Mouse (Mus musculus): ENCODE measurements at regions not wholly inside any gene's neighbourhood (a gene's known extent, or its start where the extent isn't known, plus 50 kb on each side); places are given as distances from the start of the nearest gene placed in this dataset.

DNA sequence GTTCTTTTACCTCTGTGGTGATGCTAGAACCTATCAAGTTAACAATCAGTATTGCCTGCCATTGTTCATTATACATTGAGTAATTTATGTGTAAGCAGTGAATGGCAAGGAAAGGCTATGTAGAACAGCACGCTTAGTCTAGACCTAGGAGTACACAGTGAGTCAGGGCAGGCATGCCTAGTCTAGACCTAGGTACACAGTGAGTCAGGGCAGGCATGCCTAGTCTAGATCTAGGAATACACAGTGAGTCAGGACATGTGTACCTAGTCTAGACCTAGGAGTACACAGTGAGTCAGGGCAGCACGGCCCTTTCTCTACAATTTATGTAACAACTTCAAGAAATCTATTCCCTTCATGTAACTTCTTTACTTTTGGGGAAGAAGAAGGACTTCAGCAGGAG, 347.2 kb downstream of the Tmem232 start:
- H3K27me3 ChIP-seq (ENCODE audit: insufficient read depth, poor library complexity, severe bottlenecking), result no peaks in the 10 kb centered on the region
- no peaks in the 10 kb centered on the region for H3K9me3 ChIP-seq
- no peak overlapping the region for H3K4me3 ChIP-seq
- no peaks in the 10 kb centered on the region for H3K36me3 ChIP-seq
- DNase-seq (ENCODE audit: low spot score), result no peak
- H3K27ac ChIP-seq, result no peak overlapping the region
- 91% methylated on average over 2 of the region's 2 CpGs for WGBS
- peaks cover 7% of the 10 kb centered on the region for H3K4me1 ChIP-seq (replicated peaks)

DNA sequence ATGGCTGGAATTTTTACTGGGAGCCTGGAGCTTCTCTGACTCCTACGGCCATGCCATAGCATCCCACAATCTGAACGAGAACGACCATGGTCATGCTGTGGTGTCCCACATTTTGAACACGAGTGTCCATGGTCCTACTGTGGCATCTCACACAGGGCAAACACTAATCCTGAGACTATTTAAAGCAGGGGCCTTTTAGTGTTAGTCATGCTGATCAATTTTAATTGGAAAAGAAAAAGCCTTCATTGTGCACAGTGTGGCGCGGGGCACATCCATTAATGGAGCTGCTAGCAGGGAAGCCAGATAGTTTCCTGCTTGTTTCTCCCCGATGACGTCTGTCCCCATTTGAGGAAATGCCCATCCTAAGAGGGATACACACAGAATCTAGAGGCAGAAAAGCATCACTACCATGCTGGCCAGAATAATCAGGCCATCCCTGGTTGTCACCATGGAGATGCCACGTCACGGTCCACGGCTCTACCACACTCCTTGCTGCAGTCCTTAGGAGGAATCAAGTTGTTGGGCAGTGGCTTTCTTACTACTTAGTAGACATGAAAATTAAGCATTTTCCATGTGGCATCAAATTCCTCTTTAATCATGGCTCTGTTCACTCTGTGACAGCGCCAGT, 348.0 kb downstream of the Tmem232 start:
- Histone ChIP-seq H3K27ac (no peak overlapping the region), H3K27me3 (ENCODE audit: insufficient read depth, poor library complexity, severe bottlenecking) (no peaks in the 10 kb centered on the region), H3K4me3 (no peak overlapping the region), H3K4me1 (replicated peaks) (peaks cover 7% of the 10 kb centered on the region), H3K36me3 (no peaks in the 10 kb centered on the region), H3K9me3 (no peaks in the 10 kb centered on the region)
- DNase-seq (ENCODE audit: low spot score), result no peak
- 77% methylated on average over 12 of the region's 12 CpGs for WGBS

DNA sequence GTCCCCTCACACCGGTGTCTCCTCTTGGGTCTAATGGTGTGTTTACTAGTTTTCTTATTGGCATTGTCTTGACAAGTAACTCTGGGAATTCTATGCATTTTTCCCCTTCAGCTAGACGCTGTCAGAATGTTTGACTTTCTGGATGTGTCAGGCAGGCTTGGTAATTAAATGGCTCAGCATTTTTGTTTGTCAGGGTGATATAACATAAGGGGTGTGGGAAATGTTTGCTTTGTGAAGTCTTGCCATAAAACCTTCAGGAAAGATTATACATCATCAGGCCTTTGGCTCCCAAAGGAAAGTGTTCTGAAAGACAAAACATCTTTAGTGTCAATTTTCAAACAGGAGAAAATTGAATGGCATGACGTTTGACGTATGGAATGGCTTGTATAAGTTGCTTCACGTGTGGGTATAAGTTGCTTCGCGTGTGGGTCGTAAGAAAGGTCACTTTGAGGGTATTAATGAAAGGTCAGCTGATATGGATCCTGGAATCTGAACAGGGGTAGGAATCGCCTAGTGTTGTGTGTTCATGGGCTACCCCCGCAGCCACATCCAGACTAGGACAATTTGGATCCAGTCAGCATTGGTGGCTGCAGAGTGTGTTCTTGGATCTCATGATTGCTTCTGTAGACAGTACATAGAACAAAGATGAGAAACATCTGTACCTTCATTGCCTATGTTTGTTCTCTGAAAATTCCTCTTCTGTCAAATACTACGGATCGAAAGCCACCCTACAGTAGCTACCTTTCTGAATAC, 349.6 kb downstream of the Tmem232 start:
- no peak overlapping the region for H3K27ac ChIP-seq
- H3K27me3 ChIP-seq (ENCODE audit: insufficient read depth, poor library complexity, severe bottlenecking), result no peaks in the 10 kb centered on the region
- WGBS, result 82% methylated on average over 12 of the region's 12 CpGs
- no peaks in the 10 kb centered on the region for H3K36me3 ChIP-seq
- H3K9me3 ChIP-seq, result no peaks in the 10 kb centered on the region
- no peak overlapping the region for H3K4me3 ChIP-seq
- DNase-seq (ENCODE audit: low spot score), result no peak
- peaks cover 7% of the 10 kb centered on the region for H3K4me1 ChIP-seq (replicated peaks)

DNA sequence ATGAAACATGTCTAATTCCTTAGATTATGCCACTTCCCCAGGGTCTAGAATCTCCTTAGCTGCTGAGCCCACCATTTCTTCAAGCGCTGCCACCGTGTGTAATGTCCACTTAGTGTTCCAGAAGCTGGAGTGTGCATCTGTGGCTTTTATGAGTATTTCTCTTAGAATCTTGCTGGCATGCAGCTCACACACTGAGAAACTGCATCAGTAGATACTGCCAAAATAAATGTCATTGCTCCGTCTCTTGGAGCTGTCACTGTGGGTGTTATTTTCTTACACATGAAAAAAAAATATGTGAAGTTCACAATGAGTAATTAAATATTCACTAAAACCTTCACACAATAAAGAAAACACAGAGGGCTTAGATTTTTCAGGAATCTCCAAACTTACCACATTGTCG, 345.3 kb upstream of the 4930583I09Rik start:
- Histone ChIP-seq H3K4me3 (no peak overlapping the region), H3K36me3 (no peaks in the 10 kb centered on the region), H3K27ac (no peak overlapping the region), H3K9me3 (no peaks in the 10 kb centered on the region), H3K27me3 (ENCODE audit: insufficient read depth, poor library complexity, severe bottlenecking) (no peaks in the 10 kb centered on the region), H3K4me1 (replicated peaks) (no peaks in the 10 kb centered on the region)
- DNase-seq (ENCODE audit: low spot score), result no peak
- WGBS, result 86% methylated on average over 4 of the region's 4 CpGs

DNA sequence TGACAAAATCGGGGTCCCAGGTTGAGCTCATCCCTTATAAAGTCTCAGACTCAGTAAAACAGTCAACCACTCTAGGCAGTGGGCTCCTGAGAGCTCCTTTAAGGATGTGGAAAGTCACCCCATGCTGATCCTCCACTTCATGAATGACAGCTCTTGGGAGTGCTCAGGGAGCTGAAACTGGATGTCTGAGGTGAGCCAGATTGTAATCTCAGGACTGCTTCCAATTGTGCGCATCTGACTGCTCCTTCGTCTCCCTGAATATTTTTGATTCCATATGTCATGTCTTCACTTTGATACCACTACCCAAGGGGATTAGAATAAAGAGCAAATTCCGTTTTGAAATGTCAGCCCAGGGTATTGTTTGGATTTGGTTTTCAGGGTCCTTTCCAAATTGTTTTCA, 339.9 kb upstream of the 4930583I09Rik start:
- H3K9me3 ChIP-seq, result no peaks in the 10 kb centered on the region
- WGBS, result 83% methylated on average over 4 of the region's 4 CpGs
- DNase-seq (ENCODE audit: low spot score), result no peak

DNA sequence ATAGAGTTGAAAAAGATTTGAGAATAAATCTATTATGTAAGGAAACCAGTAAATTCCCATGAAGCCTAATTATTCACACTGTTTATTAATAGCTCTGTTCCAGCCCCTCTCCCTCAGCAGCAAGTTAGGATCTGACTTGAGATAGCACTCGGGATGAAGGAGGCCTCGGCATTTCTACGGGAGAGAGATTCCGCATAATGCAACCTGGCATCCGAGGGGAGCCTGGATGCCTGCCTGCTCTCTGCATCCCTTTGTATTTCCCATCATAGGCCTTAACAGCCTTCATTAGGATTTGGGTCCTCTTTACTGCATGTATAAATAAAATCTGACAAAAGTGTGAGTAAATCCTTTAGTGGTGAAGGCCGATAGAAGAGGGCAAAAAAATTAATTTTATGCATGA, 338.2 kb upstream of the 4930583I09Rik start:
- H3K36me3 ChIP-seq, result no peaks in the 10 kb centered on the region
- DNase-seq (ENCODE audit: low spot score), result no peak

More for the DNA sequence above, 339.9 kb upstream of the 4930583I09Rik start:
- Histone ChIP-seq H3K36me3 (no peaks in the 10 kb centered on the region), H3K4me1 (replicated peaks) (no peaks in the 10 kb centered on the region), H3K27me3 (ENCODE audit: insufficient read depth, poor library complexity, severe bottlenecking) (no peaks in the 10 kb centered on the region), H3K27ac (no peak overlapping the region), H3K4me3 (no peak overlapping the region)

DNA sequence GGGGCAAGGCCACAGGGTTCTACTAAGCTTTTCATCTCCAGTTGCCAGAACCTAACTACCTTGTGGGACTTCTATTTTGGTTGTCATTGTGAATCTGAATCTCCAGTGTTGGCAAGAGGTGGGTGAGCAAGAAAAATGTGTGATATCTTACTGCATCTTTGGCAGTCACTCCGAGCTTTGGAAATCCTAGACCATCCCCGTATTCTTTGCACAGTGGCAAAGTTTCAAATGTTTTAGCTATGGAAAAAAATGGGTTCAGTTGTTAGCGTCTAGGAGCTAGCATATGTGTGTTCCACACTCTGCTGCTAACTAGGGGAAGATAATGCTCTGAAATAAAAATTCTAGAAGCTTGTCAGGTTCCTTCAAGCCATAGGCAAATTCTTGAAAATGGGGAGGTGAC, 337.4 kb upstream of the 4930583I09Rik start:
- DNase-seq (ENCODE audit: low spot score), result no peak
- 90% methylated on average over 3 of the region's 3 CpGs for WGBS
- Histone ChIP-seq H3K27ac (no peak overlapping the region), H3K36me3 (no peaks in the 10 kb centered on the region), H3K4me3 (no peak overlapping the region), H3K27me3 (ENCODE audit: insufficient read depth, poor library complexity, severe bottlenecking) (no peaks in the 10 kb centered on the region), H3K4me1 (replicated peaks) (no peaks in the 10 kb centered on the region), H3K9me3 (no peaks in the 10 kb centered on the region)

More for the DNA sequence above, 338.2 kb upstream of the 4930583I09Rik start:
- H3K9me3 ChIP-seq, result no peaks in the 10 kb centered on the region
- H3K27ac ChIP-seq, result no peak overlapping the region
- 84% methylated on average over 6 of the region's 6 CpGs for WGBS
- H3K4me1 ChIP-seq (replicated peaks), result no peaks in the 10 kb centered on the region
- H3K4me3 ChIP-seq, result no peak overlapping the region
- no peaks in the 10 kb centered on the region for H3K27me3 ChIP-seq (ENCODE audit: insufficient read depth, poor library complexity, severe bottlenecking)

DNA sequence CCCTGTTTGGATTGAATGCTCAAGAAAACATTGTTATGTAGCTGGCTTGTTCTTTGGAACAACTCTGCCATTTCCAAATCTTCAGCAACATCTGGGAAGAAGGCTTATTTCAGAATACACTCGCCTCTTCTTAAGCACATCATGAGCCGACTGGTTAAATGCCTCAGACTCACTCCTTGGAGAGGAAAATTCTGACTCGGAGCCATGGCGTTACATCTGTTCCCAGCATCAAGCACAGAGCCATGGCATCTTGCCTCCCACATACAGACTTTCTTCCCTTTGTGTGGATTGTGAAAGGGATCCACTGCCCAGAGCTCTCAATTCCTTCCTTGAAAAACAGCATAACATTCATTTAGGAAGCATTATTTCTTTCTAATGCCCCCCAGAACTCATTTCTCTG, 334.8 kb upstream of the 4930583I09Rik start:
- Histone ChIP-seq H3K27ac (no peak overlapping the region), H3K9me3 (no peaks in the 10 kb centered on the region), H3K27me3 (ENCODE audit: insufficient read depth, poor library complexity, severe bottlenecking) (no peaks in the 10 kb centered on the region), H3K4me1 (replicated peaks) (no peaks in the 10 kb centered on the region), H3K36me3 (no peaks in the 10 kb centered on the region), H3K4me3 (no peak overlapping the region)
- no peak for DNase-seq (ENCODE audit: low spot score)
- 85% methylated on average over 4 of the region's 4 CpGs for WGBS

DNA sequence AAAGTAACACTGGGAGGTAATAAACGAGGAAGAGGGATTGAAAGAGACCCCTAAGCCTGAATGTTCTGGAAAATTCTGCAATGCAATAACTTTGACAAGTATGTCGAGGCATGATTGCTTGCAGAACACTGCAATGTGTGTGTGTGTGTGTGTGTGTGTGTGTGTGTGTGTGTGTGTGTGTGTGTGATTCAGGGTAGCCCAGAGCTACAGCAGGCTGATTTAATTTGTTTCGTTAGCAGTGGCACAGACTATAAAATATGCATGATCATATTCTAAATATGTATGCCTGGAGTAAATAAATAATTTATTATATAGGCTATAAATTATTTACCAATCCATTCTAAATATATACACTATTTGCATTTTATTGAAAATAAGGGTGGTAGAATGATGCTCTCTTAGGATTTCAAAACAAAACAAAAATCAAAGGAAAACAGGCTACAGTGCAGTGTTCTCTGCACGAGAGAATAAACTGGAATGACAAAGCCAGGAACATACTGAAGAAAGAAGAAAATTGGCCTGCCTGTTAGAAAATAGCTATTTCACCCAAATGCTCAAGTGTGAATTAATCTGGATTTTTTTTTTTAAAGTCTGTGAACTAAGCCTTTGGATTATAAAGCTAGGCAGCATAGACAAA, 334.2 kb upstream of the 4930583I09Rik start:
- Histone ChIP-seq H3K4me1 (replicated peaks) (no peaks in the 10 kb centered on the region), H3K36me3 (no peaks in the 10 kb centered on the region), H3K27ac (no peak overlapping the region), H3K4me3 (no peak overlapping the region), H3K9me3 (no peaks in the 10 kb centered on the region), H3K27me3 (ENCODE audit: insufficient read depth, poor library complexity, severe bottlenecking) (no peaks in the 10 kb centered on the region)
- no peak for DNase-seq (ENCODE audit: low spot score)
- WGBS, result 84% methylated on average over 4 of the region's 4 CpGs

DNA sequence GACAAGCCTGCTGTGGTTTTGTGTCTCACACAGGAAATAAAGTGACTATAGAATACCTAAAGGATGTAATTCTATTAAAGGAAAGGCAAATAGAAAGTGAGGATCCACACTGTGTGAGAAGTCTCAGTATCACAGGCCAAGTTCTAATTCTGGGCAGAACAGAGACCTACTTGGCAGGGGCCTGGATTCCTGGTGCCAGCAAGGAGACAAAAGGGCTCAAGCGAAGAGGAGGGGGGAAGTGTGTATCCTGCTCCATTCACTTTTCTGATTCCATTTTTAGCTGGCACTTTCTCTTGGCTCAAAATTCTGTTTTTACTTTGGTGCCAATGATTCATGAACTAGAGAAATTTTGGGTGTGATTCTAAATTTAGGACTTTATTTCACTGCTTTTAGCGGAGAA, 310.5 kb upstream of the 4930583I09Rik start:
- no peaks in the 10 kb centered on the region for H3K4me1 ChIP-seq (replicated peaks)
- H3K9me3 ChIP-seq, result peaks cover 5% of the 10 kb centered on the region; the same call in 1 of the 2 replicates
- 91% methylated on average over 2 of the region's 2 CpGs for WGBS
- H3K27me3 ChIP-seq (ENCODE audit: insufficient read depth, poor library complexity, severe bottlenecking), result no peaks in the 10 kb centered on the region
- no peak overlapping the region for H3K27ac ChIP-seq
- H3K4me3 ChIP-seq, result no peak overlapping the region
- no peaks in the 10 kb centered on the region for H3K36me3 ChIP-seq
- DNase-seq (ENCODE audit: low spot score), result no peak

DNA sequence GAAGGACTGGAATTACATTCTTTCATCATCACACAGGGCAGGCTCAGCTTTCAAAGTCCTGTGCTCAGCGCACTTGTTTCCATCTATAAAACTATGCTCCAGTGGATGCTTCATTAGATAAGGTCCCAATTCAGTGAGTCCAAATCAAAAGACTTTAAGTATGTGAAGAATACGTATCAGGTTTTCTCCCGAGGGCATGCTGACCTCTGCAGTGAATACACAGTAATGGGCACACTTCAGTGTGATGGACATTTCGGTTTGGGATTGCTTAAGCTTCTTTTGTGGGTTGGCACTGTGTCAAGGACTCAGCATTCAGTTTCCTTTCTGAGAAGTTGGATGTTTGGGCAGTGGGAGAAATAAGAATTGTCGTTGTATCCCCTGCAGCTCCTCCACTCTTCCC, 278.8 kb upstream of the 4930583I09Rik start:
- WGBS, result 85% methylated on average over 5 of the region's 5 CpGs
- Histone ChIP-seq H3K9me3 (no peaks in the 10 kb centered on the region), H3K36me3 (no peaks in the 10 kb centered on the region), H3K27me3 (ENCODE audit: insufficient read depth, poor library complexity, severe bottlenecking) (no peaks in the 10 kb centered on the region), H3K27ac (no peak overlapping the region), H3K4me1 (replicated peaks) (no peaks in the 10 kb centered on the region), H3K4me3 (no peak overlapping the region)
- no peak for DNase-seq (ENCODE audit: low spot score)

DNA sequence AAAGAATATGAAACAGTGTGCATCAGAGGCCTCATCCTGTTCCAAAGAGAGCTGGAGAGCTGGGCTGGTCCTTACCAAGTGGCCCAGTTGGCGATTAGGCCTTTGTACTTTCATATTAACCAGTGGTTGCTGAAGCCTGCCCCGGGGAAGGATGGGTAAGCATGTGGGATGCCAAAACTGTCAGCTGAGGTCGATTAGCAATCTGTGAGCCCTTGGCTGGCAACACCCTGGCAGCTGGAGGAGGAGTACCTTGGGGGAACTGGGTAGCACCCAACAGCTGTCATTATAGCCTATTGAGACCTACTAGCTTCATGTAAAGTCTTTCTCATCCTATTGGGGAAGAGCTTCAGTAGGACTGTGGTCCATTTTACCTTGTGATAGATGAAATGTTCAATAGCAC, 277.2 kb upstream of the 4930583I09Rik start:
- H3K4me1 ChIP-seq (replicated peaks), result no peaks in the 10 kb centered on the region
- H3K4me3 ChIP-seq, result no peak overlapping the region
- no peaks in the 10 kb centered on the region for H3K36me3 ChIP-seq
- no peaks in the 10 kb centered on the region for H3K27me3 ChIP-seq (ENCODE audit: insufficient read depth, poor library complexity, severe bottlenecking)
- no peaks in the 10 kb centered on the region for H3K9me3 ChIP-seq
- 77% methylated on average over 3 of the region's 3 CpGs for WGBS
- no peak overlapping the region for H3K27ac ChIP-seq
- no peak for DNase-seq (ENCODE audit: low spot score)

DNA sequence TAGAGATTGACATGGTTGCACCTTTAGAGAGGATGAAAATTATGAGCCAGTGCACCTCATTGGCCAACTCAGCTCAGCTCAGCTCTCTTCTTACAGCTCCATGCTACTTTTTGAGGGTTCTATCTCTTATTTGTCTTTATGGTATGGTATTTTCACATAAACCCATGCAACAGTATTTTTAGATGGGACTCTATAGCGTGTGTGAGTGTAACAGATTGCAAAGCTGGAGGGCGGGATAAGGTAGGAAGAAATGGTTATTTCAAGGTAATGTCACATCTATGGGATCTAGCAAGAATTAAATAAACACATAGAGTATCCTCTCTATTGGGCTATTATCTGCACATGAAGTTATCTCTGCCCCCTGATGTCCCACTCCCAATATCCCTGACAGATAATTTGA, 269.8 kb upstream of the 4930583I09Rik start:
- Histone ChIP-seq H3K27ac (no peak overlapping the region), H3K27me3 (ENCODE audit: insufficient read depth, poor library complexity, severe bottlenecking) (no peaks in the 10 kb centered on the region), H3K36me3 (no peaks in the 10 kb centered on the region), H3K9me3 (no peaks in the 10 kb centered on the region), H3K4me3 (no peak overlapping the region), H3K4me1 (replicated peaks) (no peaks in the 10 kb centered on the region)
- DNase-seq (ENCODE audit: low spot score), result no peak
- 91% methylated on average over 2 of the region's 2 CpGs for WGBS

Data from hindbrain, embryonic 10.5 days (tissue).